Mouse (Mus musculus) midbrain, embryonic 13.5 days (tissue): ENCODE data around the gene Adgrl3. TPM values are rescaled to one million over a fixed set of nuclear protein-coding genes. Genes with fewer than 3 reads are reported as not detected.
A peak's percentile ranks its signal among the peaks of the same experiment; 100 is the strongest.

Source experiments
- ATAC-seq: fragments of 200-750 bp; cut with Nextera tagmentation; 2 replicates; pipeline ENCODE4 v1.8.0; 2017; ENCODE audit warnings: mild to moderate bottlenecking, moderate TSS enrichment, moderate library complexity
- H3K27ac ChIP-seq: fragments of 300-500 bp; sonication (generic); 2 replicates; pipeline ENCODE4 v1.5.1; 2015; ENCODE audit warnings: inconsistent platforms, mild to moderate bottlenecking, moderate library complexity
- H3K27me3 ChIP-seq: fragments of 300-500 bp; sonication (generic); 2 replicates; pipeline ENCODE4 v1.6.1; 2015; ENCODE audit warnings: mild to moderate bottlenecking, inconsistent platforms
- H3K36me3 ChIP-seq: fragments of 300-500 bp; sonication (generic); 2 replicates; pipeline ENCODE4 v1.6.1; 2015; ENCODE audit warnings: mild to moderate bottlenecking, inconsistent platforms
- H3K4me1 ChIP-seq: fragments of 300-500 bp; sonication (generic); replicated peaks from 2 replicates; pipeline ENCODE4 v1.6.1; 2015; ENCODE audit warnings: inconsistent platforms
- H3K4me2 ChIP-seq: fragments of 300-500 bp; sonication (generic); replicated peaks from 2 replicates; pipeline ENCODE4 v1.6.1; 2015; ENCODE audit warnings: moderate library complexity, mild to moderate bottlenecking, inconsistent platforms
- H3K4me3 ChIP-seq: fragments of 300-500 bp; sonication (generic); replicated peaks from 2 replicates; pipeline ENCODE4 v1.5.1; 2015; ENCODE audit warnings: mild to moderate bottlenecking, inconsistent platforms
- H3K9ac ChIP-seq: fragments of 300-500 bp; sonication (generic); replicated peaks from 2 replicates; pipeline ENCODE4 v1.6.1; 2015; ENCODE audit warnings: mild to moderate bottlenecking, inconsistent platforms
- H3K9me3 ChIP-seq: fragments of 300-500 bp; sonication (generic); 2 replicates; pipeline ENCODE4 v1.6.1; 2016; ENCODE audit warnings: mild to moderate bottlenecking, inconsistent platforms
- WGBS: fragments of 180-500 bp; shearing (Covaris S2); methylation state at CpG from one replicate; pipeline ENCODE4 v1.1.7; 2015; 5-methylcytosine and 5-hydroxymethylcytosine counted together
- polyA plus RNA-seq: library from polyadenylated mRNA; unstranded; fragments of >200 nt; fragmentation: Nextera tagmentation; extraction: Ambion mirVana; gene quantifications from 2 replicates; pipeline ENCODE4 v1.2.1, GENCODE M21; 2015

The Adgrl3 gene
- polyA plus RNA-seq, 1 experiment from 2014 or later = 58.5 TPM

- Histone ChIP-seq H3K27ac (no peak overlapping the region), H3K9ac (no peak overlapping the region), H3K36me3 (no peaks in the 10 kb centered on the region), H3K4me2 (no peak overlapping the region), H3K9me3 (no peaks in the 10 kb centered on the region), H3K4me3 (no peak overlapping the region), H3K27me3 (no peaks in the 10 kb centered on the region), H3K4me1 (no peaks in the 10 kb centered on the region)
- no peak for ATAC-seq
- 85% methylated on average over 2 of the region's 2 CpGs for WGBS
These were observed 735.8 kb downstream of the Adgrl3 start for GRCm38 (mm10) chr5:81755711-81756110.

- H3K4me3 ChIP-seq = no peak overlapping the region
- H3K9ac ChIP-seq = no peak overlapping the region
- no peaks in the 10 kb centered on the region for H3K9me3 ChIP-seq
- 84% methylated on average over 7 of the region's 7 CpGs for WGBS
- H3K27ac ChIP-seq = no peak overlapping the region
- no peaks in the 10 kb centered on the region for H3K36me3 ChIP-seq
- H3K4me2 ChIP-seq = no peak overlapping the region
- H3K4me1 ChIP-seq = no peaks in the 10 kb centered on the region
- no peaks in the 10 kb centered on the region for H3K27me3 ChIP-seq
- ATAC-seq = no peak
These were observed 737.3 kb downstream of the Adgrl3 start for GRCm38 (mm10) chr5:81757093-81757725.

GRCm38 (mm10) chr5:81776234-81776633 is 756.3 kb downstream of the Adgrl3 start:
- H3K4me2 ChIP-seq = no peak overlapping the region
- no peaks in the 10 kb centered on the region for H3K36me3 ChIP-seq
- no peaks in the 10 kb centered on the region for H3K27me3 ChIP-seq
- no peaks in the 10 kb centered on the region for H3K9me3 ChIP-seq
- WGBS = 86% methylated on average over 5 of the region's 5 CpGs
- 0 out of 2 replicates have a peak, but pooled peaks cover 3% of the 10 kb centered on the region for H3K4me1 ChIP-seq
- ATAC-seq = no peak
- no peak overlapping the region for H3K4me3 ChIP-seq
- no peak overlapping the region for H3K9ac ChIP-seq
- no peak overlapping the region for H3K27ac ChIP-seq

- Histone ChIP-seq H3K4me1 (0 out of 2 replicates have a peak, but pooled peaks cover 3% of the 10 kb centered on the region), H3K36me3 (no peaks in the 10 kb centered on the region), H3K9me3 (no peaks in the 10 kb centered on the region), H3K27me3 (no peaks in the 10 kb centered on the region), H3K9ac (no peak overlapping the region), H3K27ac (no peak overlapping the region), H3K4me3 (no peak overlapping the region), H3K4me2 (no peak overlapping the region)
- ATAC-seq = no peak
- 71% methylated on average over 5 of the region's 5 CpGs for WGBS
These were observed 756.8 kb downstream of the Adgrl3 start for GRCm38 (mm10) chr5:81776746-81777145.

- 80% methylated on average over 8 of the region's 8 CpGs for WGBS
These were observed 764.8 kb downstream of the Adgrl3 start for GRCm38 (mm10) chr5:81784770-81785169.

GRCm38 (mm10) chr5:81790710-81791109 is 770.8 kb downstream of the Adgrl3 start:
- no peaks in the 10 kb centered on the region for H3K27me3 ChIP-seq
- H3K36me3 ChIP-seq = peaks cover 14% of the 10 kb centered on the region
- WGBS = 84% methylated on average over 1 of the region's 1 CpGs
- H3K4me3 ChIP-seq = no peak overlapping the region
- ATAC-seq = no peak
- H3K27ac ChIP-seq = no peak overlapping the region
- H3K4me1 ChIP-seq = peaks cover 7% of the 10 kb centered on the region; the same call in 1 of the 2 replicates
- H3K4me2 ChIP-seq = no peak overlapping the region
- no peak overlapping the region for H3K9ac ChIP-seq
- H3K9me3 ChIP-seq = no peaks in the 10 kb centered on the region

More at GRCm38 (mm10) chr5:81784770-81785169, 764.8 kb downstream of the Adgrl3 start:
- H3K27ac ChIP-seq = no peak overlapping the region
- H3K9ac ChIP-seq = no peak overlapping the region
- no peaks in the 10 kb centered on the region for H3K36me3 ChIP-seq
- H3K4me2 ChIP-seq = no peak overlapping the region
- H3K27me3 ChIP-seq = no peaks in the 10 kb centered on the region
- H3K4me1 ChIP-seq = peaks cover 7% of the 10 kb centered on the region; the same call in 1 of the 2 replicates
- H3K4me3 ChIP-seq = no peak overlapping the region
- ATAC-seq = no peak
- no peaks in the 10 kb centered on the region for H3K9me3 ChIP-seq

GRCm38 (mm10) chr5:81794125-81794524 is 774.2 kb downstream of the Adgrl3 start:
- Histone ChIP-seq H3K9me3 (no peaks in the 10 kb centered on the region), H3K36me3 (peaks cover 14% of the 10 kb centered on the region), H3K9ac (no peak overlapping the region), H3K4me1 (no peaks in the 10 kb centered on the region), H3K4me2 (no peak overlapping the region), H3K27me3 (no peaks in the 10 kb centered on the region), H3K27ac (no peak overlapping the region), H3K4me3 (no peak overlapping the region)
- 82% methylated on average over 9 of the region's 9 CpGs for WGBS
- no peak for ATAC-seq

- WGBS = 90% methylated on average over 24 of the region's 24 CpGs
- peaks cover 14% of the 10 kb centered on the region for H3K36me3 ChIP-seq
- no peak overlapping the region for H3K4me2 ChIP-seq
- no peaks in the 10 kb centered on the region for H3K27me3 ChIP-seq
- H3K27ac ChIP-seq = no peak overlapping the region
- ATAC-seq = peak; percentile 37; the same call in 1 of the 2 replicates
- no peak overlapping the region for H3K4me3 ChIP-seq
- H3K9me3 ChIP-seq = no peaks in the 10 kb centered on the region
- no peak overlapping the region for H3K9ac ChIP-seq
- no peaks in the 10 kb centered on the region for H3K4me1 ChIP-seq
These were observed 774.7 kb downstream of the Adgrl3 start for GRCm38 (mm10) chr5:81794601-81795000.

GRCm38 (mm10) chr5:81796128-81796527 is 776.2 kb downstream of the Adgrl3 start:
- Histone ChIP-seq H3K4me2 (no peak overlapping the region), H3K4me1 (no peaks in the 10 kb centered on the region), H3K27ac (no peak overlapping the region), H3K36me3 (peaks cover 14% of the 10 kb centered on the region), H3K9me3 (no peaks in the 10 kb centered on the region), H3K4me3 (no peak overlapping the region), H3K27me3 (no peaks in the 10 kb centered on the region), H3K9ac (no peak overlapping the region)
- 83% methylated on average over 4 of the region's 4 CpGs for WGBS
- no peak for ATAC-seq

GRCm38 (mm10) chr5:81810966-81811365 is 791.0 kb downstream of the Adgrl3 start:
- Histone ChIP-seq H3K4me1 (no peaks in the 10 kb centered on the region), H3K36me3 (no peaks in the 10 kb centered on the region), H3K27me3 (no peaks in the 10 kb centered on the region), H3K4me2 (no peak overlapping the region), H3K4me3 (no peak overlapping the region), H3K27ac (no peak overlapping the region), H3K9ac (no peak overlapping the region), H3K9me3 (no peaks in the 10 kb centered on the region)
- WGBS = 67% methylated on average over 5 of the region's 5 CpGs
- no peak for ATAC-seq

GRCm38 (mm10) chr5:81832076-81832475 is 812.1 kb downstream of the Adgrl3 start:
- no peak for ATAC-seq
- Histone ChIP-seq H3K4me3 (no peak overlapping the region), H3K36me3 (no peaks in the 10 kb centered on the region), H3K4me2 (no peak overlapping the region), H3K27me3 (no peaks in the 10 kb centered on the region), H3K9ac (no peak overlapping the region), H3K27ac (no peak overlapping the region), H3K9me3 (no peaks in the 10 kb centered on the region), H3K4me1 (no peaks in the 10 kb centered on the region)
- WGBS = 90% methylated on average over 1 of the region's 1 CpGs

- WGBS = 84% methylated on average over 2 of the region's 2 CpGs
- no peak for ATAC-seq
- Histone ChIP-seq H3K4me2 (no peak overlapping the region), H3K4me3 (no peak overlapping the region), H3K36me3 (no peaks in the 10 kb centered on the region), H3K9me3 (no peaks in the 10 kb centered on the region), H3K27me3 (no peaks in the 10 kb centered on the region), H3K9ac (no peak overlapping the region), H3K4me1 (no peaks in the 10 kb centered on the region), H3K27ac (no peak overlapping the region)
These were observed 812.7 kb downstream of the Adgrl3 start for GRCm38 (mm10) chr5:81832679-81833078.

- Histone ChIP-seq H3K4me1 (no peaks in the 10 kb centered on the region), H3K4me3 (no peak overlapping the region), H3K9ac (no peak overlapping the region), H3K4me2 (no peak overlapping the region), H3K9me3 (no peaks in the 10 kb centered on the region), H3K36me3 (no peaks in the 10 kb centered on the region), H3K27me3 (no peaks in the 10 kb centered on the region), H3K27ac (no peak overlapping the region)
- no peak for ATAC-seq
- 94% methylated on average over 2 of the region's 2 CpGs for WGBS
These were observed 817.9 kb downstream of the Adgrl3 start for GRCm38 (mm10) chr5:81837860-81838259.
